Mouse (Mus musculus) heart, embryonic 13.5 days (tissue): ENCODE data around the gene Zfp831. TPM values are rescaled to one million over a fixed set of nuclear protein-coding genes. Genes with fewer than 3 reads are reported as not detected.
A peak's percentile ranks its signal among the peaks of the same experiment; 100 is the strongest.

Experiments used
- ATAC-seq: fragments of 200-750 bp; cut with Nextera tagmentation; 2 replicates; pipeline ENCODE4 v1.8.0; 2017; ENCODE audit warnings: moderate TSS enrichment; ENCODE audit not compliant: insufficient number of reproducible peaks, low FRiP score, low TSS enrichment; ENCODE audit errors: extremely low read depth
- H3K27ac ChIP-seq: fragments of 300-500 bp; sonication (generic); replicated peaks from 2 replicates; pipeline ENCODE4 v1.5.1; 2015; ENCODE audit warnings: moderate library complexity, mild to moderate bottlenecking, inconsistent platforms
- H3K27me3 ChIP-seq: fragments of 300-500 bp; sonication (generic); replicated peaks from 2 replicates; pipeline ENCODE4 v1.6.1; 2015; ENCODE audit warnings: mild to moderate bottlenecking, inconsistent platforms
- H3K36me3 ChIP-seq: fragments of 300-500 bp; sonication (generic); 2 replicates; pipeline ENCODE4 v1.6.1; 2015; ENCODE audit warnings: mild to moderate bottlenecking, inconsistent platforms
- H3K4me1 ChIP-seq: fragments of 300-500 bp; sonication (generic); 2 replicates; pipeline ENCODE4 v1.6.1; 2015; ENCODE audit warnings: inconsistent platforms
- H3K4me2 ChIP-seq: fragments of 300-500 bp; sonication (generic); 2 replicates; pipeline ENCODE4 v1.6.1; 2015; ENCODE audit warnings: inconsistent platforms, mild to moderate bottlenecking, moderate library complexity
- H3K4me3 ChIP-seq: fragments of 300-500 bp; sonication (generic); 2 replicates; pipeline ENCODE4 v1.5.1; 2015; ENCODE audit warnings: moderate library complexity, mild to moderate bottlenecking, inconsistent platforms
- H3K9ac ChIP-seq: fragments of 300-500 bp; sonication (generic); 2 replicates; pipeline ENCODE4 v1.6.1; 2015; ENCODE audit warnings: inconsistent platforms, mild to moderate bottlenecking, moderate library complexity
- H3K9me3 ChIP-seq: fragments of 300-500 bp; sonication (generic); 2 replicates; pipeline ENCODE4 v1.6.1; 2016; ENCODE audit warnings: inconsistent platforms
- WGBS: fragments of 180-500 bp; shearing (Covaris S2); methylation state at CpG from one replicate; pipeline ENCODE4 v1.1.7; 2015; ENCODE audit warnings: mixed read lengths; 5-methylcytosine and 5-hydroxymethylcytosine counted together
- polyA plus RNA-seq: library from polyadenylated mRNA; unstranded; fragments of >200 nt; fragmentation: Nextera tagmentation; extraction: Ambion mirVana; gene quantifications from 2 replicates; pipeline ENCODE4 v1.2.1, GENCODE M21; 2015

Gene Zfp831
- polyA plus RNA-seq = 0.01 TPM in 1 of 2 replicates, not detected in the other

DNA sequence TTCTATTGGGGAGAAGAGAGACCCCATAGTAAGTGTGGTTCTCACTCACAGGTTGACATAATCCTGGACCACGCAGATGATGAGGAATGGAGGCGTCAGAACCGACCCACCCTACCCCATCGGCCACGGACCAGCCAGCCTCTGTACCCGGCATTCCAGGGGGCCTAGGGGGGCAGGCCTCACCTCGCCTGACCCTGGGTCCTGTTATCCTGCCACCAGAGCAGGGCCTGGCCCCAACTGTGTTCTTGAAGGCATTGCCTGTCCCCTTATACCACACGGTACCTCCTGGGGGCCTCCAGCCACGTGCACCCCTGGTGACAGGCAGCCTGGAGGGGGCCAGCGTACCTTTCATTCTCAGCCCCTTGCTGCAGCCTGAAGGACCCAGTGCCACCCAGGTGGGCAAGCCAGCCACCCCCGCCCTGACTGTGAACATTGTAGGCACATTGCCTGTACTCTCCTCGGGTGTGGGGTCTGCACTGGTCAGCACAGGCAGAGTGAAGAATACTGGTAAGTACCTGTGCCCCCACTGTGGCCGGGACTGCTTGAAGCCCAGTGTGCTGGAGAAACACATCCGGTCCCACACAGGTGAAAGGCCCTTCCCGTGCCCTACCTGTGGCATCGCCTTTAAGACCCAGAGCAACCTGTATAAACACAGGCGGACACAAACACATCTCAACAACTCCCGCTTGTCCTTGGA, at the start of gene Zfp831:
Zfp831 (plus strand) TSS at position 87 of the 697 bp plus-strand sequence.
- 0 out of 2 replicates have a peak, but pooled peaks cover 6% of the 10 kb centered on the region for H3K27me3 ChIP-seq
- no peaks in the 10 kb centered on the region for H3K4me1 ChIP-seq
- no peak within 1 kb of the TSS for H3K4me3 ChIP-seq
- no peak within 1 kb of the TSS for H3K9ac ChIP-seq
- no peaks in the 10 kb centered on the region for H3K36me3 ChIP-seq
- H3K4me2 ChIP-seq = no peak within 1 kb of the TSS
- 71% methylated on average over 18 of the region's 18 CpGs for WGBS
- ATAC-seq = no peak
- no peak within 1 kb of the TSS for H3K27ac ChIP-seq
- peaks cover 2% of the 10 kb centered on the region; the same call in 1 of the 2 replicates for H3K9me3 ChIP-seq

DNA sequence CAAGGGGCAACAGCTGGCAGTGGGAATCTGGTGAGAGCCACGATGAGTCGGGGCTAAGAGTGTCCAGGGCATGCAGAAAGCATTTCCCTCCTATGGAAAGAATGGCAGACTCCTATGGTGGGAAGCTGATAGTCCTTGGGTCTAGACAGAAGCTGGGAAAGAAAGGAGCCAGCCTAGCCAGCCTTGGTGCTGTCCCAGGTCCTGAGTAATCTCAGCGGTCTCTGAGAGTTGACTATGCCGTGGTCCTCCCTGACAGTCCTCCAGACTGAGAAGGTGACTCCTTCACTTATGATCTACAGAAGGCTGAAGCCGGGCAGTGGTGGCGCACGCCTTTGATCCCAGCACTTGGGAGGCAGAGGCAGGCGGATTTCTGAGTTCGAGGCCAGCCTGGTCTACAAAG, 48.4 kb upstream of the Zfp831 start:
- Histone ChIP-seq H3K4me3 (no peak overlapping the region), H3K4me2 (no peak overlapping the region), H3K27me3 (no peaks in the 10 kb centered on the region), H3K9me3 (no peaks in the 10 kb centered on the region), H3K36me3 (no peaks in the 10 kb centered on the region), H3K4me1 (peaks cover 12% of the 10 kb centered on the region), H3K9ac (no peak overlapping the region), H3K27ac (no peak overlapping the region)
- WGBS = 64% methylated on average over 9 of the region's 9 CpGs
- no peak for ATAC-seq

DNA sequence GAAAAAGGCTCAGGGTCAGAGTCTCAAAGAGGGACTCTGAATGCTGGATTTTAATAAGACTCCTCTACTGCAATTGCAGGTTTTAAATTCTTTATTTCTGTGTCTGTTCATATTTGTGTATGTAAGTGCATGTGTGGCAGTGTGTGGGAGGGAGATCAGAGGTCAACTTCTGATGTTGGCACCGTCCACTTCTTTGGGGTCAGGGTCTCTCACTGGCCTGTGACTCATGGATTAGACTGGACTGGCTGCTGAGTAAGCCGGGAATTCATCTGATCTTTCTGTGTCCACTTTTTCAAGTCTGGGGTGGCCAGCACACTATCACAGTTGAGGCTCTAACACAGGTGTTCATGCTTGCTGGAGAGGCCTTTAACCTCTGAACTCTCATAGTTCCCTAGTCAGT, 47.7 kb upstream of the Zfp831 start:
- Histone ChIP-seq H3K36me3 (no peaks in the 10 kb centered on the region), H3K4me3 (no peak overlapping the region), H3K9me3 (no peaks in the 10 kb centered on the region), H3K4me1 (peaks cover 19% of the 10 kb centered on the region), H3K4me2 (no peak overlapping the region), H3K27ac (no peak overlapping the region), H3K9ac (no peak overlapping the region), H3K27me3 (no peaks in the 10 kb centered on the region)
- 69% methylated on average over 2 of the region's 2 CpGs for WGBS
- no peak for ATAC-seq

DNA sequence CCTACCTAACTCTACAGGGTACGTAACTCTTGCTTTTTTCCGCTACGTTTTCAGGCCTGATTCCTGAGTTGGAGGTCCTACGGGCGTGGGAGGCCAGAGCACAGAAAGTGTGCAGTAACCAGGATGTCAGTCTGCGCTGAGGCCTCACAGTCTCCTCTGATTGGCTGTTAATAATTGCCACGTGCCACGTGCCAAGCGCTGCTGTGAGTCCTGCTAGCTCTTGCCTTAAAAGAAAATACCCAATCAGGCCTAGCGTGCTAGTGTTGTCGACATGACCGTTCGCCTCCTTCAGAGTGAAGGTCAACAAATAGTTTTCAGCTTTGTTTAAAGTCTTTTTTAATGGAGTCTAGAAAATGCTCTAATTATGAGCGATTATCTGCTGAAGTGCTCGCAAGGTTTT, 46.9 kb upstream of the Zfp831 start:
- Histone ChIP-seq H3K4me1 (peaks cover 21% of the 10 kb centered on the region), H3K4me3 (no peak overlapping the region), H3K36me3 (no peaks in the 10 kb centered on the region), H3K27me3 (no peaks in the 10 kb centered on the region), H3K27ac (no peak overlapping the region), H3K9me3 (no peaks in the 10 kb centered on the region), H3K9ac (no peak overlapping the region), H3K4me2 (no peak overlapping the region)
- ATAC-seq = no peak
- WGBS = 82% methylated on average over 15 of the region's 15 CpGs

DNA sequence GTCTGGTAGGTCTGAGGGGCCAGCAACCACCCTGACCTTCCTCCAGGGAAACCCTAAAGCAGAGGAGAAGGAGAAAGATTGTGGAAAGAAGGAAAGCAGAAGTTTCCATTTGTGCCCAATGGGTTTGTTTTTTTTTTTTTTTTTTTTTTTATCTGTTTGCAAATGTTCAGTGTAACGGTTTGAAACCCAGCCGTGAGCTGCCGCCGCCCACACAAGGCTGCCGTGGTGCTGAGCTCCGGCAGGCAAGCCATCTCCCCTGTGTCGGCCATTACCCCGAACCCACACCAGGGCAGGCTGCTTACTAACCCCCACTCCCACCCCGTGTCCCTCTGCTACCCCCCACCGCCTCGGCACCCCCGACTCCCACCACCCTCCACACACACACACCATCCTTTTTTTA, 44.9 kb upstream of the Zfp831 start:
- 51% methylated on average over 12 of the region's 12 CpGs for WGBS
- H3K27me3 ChIP-seq = no peaks in the 10 kb centered on the region
- no peak overlapping the region for H3K4me3 ChIP-seq
- peaks cover 37% of the 10 kb centered on the region for H3K4me1 ChIP-seq
- H3K9me3 ChIP-seq = no peaks in the 10 kb centered on the region
- no peak overlapping the region for H3K4me2 ChIP-seq
- ATAC-seq = no peak
- no peaks in the 10 kb centered on the region for H3K36me3 ChIP-seq
- peak overlapping the region; percentile 39; the same call in 1 of the 2 replicates for H3K27ac ChIP-seq
- H3K9ac ChIP-seq = no peak overlapping the region

DNA sequence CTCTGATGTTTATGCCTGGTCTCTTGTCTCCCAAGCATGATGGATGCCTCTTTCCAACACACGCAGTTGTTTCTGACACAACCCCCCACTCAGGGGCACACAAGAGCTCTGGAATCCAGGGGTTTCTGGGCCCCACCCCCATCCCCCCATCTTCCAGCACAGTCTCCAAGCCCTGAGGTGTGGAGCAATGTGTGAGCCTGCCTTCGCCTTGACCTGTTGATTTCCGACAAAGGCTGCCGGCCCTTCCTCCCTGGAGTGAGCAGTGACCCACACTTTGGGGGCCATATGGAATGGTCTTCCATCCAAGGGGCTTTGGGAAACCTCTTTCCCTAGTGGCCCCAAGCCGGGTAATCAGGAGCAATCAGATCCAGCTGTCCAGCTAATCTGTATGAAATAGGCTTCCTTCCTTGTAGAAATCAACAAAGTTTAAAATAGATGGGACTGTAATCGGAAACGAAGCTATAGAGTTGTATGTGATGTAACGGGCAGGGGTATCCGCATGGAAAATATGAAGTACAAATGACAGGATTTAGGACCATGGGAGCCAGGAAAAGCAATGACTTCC, 44.2 kb upstream of the Zfp831 start:
- Histone ChIP-seq H3K4me2 (no peak overlapping the region), H3K9me3 (no peaks in the 10 kb centered on the region), H3K27me3 (no peaks in the 10 kb centered on the region), H3K4me1 (peaks cover 37% of the 10 kb centered on the region), H3K9ac (no peak overlapping the region), H3K36me3 (no peaks in the 10 kb centered on the region), H3K27ac (peak overlapping the region; percentile 39), H3K4me3 (no peak overlapping the region)
- 63% methylated on average over 9 of the region's 9 CpGs for WGBS
- ATAC-seq = no peak

DNA sequence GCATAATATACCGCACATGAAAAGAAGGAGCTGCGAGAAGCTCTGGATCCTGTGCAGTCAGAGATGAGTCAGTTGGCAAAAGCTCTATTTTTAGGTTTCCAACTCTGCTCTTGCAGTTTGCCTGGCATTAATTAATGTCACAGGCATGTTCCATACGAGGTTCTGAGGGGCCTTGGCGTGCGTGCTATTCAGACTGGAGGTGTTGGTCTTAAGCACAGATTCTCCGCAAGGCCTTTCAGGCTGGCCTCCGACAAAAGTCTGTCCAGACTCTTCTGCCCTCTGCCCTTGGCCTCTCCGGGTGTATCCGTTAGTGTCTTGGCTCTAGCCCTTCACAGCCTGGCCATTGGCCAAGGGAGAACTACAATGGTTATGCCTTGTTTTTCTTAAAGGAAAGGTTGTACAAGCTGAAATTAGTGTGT, 43.5 kb upstream of the Zfp831 start:
- Histone ChIP-seq H3K4me1 (peaks cover 37% of the 10 kb centered on the region), H3K27me3 (no peaks in the 10 kb centered on the region), H3K27ac (peak overlapping the region; percentile 66), H3K36me3 (no peaks in the 10 kb centered on the region), H3K4me2 (peak overlapping the region; percentile 3; the same call in 1 of the 2 replicates), H3K9ac (no peak overlapping the region), H3K4me3 (no peak overlapping the region), H3K9me3 (no peaks in the 10 kb centered on the region)
- ATAC-seq = no peak
- 54% methylated on average over 9 of the region's 9 CpGs for WGBS

DNA sequence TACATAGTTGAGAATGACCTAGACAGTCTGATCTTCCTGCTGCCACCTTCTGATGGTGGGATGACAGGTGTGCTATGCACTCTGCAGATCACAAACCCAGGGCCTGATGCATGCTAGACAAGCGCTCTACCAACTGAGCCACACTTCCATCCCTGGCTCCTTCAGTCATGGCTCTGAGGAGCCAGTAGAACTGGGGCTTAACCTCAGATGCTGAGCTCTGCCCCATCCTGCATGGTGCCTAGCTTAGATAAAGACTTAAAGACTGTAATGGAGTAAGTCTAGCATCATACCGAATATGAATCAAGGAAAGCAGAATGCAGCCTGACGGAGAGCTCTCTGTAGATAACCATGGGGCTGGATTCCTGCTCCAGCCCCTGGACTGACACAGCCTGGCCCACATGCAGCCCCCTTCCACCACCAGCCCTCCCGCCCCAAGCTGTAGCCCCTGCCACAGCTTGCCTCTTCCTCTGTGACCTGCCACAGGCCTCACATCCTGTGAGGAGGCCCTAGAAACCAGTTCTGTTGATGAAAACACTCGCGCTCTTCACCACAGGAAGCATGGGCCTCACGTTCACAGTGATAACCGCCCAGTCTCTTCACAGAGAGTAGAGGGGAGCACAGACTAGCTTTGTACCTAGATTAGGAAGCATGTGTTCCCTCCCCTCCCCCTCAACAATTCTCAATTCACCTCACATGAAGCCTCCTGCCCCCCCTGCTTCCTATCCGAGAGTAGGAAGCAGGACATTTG, 41.2 kb upstream of the Zfp831 start:
- Histone ChIP-seq H3K9ac (no peak overlapping the region), H3K27ac (peak overlapping the region; percentile 79), H3K4me2 (no peak overlapping the region), H3K36me3 (no peaks in the 10 kb centered on the region), H3K4me3 (no peak overlapping the region), H3K9me3 (no peaks in the 10 kb centered on the region), H3K27me3 (no peaks in the 10 kb centered on the region), H3K4me1 (peaks cover 37% of the 10 kb centered on the region)
- 35% methylated on average over 9 of the region's 9 CpGs for WGBS
- ATAC-seq = peak; percentile 71; the same call in 1 of the 2 replicates

DNA sequence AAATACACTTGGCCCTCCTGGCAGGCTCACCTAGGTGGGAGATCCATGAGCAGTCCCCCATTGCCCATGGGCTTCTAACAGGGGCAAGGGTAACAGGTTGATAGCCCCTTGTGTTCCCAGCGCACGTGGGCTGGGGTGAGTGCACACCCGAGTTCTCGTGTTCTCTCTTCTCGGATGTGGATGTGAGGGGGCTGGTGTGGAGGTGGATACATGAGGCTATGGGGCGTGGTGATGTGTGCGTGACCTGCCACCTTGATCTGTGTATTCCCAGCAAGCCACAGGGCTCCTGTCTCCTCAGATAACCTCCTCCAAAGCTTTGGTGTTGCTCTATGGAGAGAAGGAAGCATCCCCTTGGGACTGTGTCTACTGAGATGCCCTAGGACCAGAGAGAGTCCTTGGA, 40.0 kb upstream of the Zfp831 start:
- 86% methylated on average over 7 of the region's 7 CpGs for WGBS
- ATAC-seq = no peak
- H3K27me3 ChIP-seq = no peaks in the 10 kb centered on the region
- H3K9me3 ChIP-seq = no peaks in the 10 kb centered on the region
- H3K4me3 ChIP-seq = no peak overlapping the region
- no peak overlapping the region for H3K4me2 ChIP-seq
- H3K36me3 ChIP-seq = no peaks in the 10 kb centered on the region
- no peak overlapping the region for H3K9ac ChIP-seq
- H3K27ac ChIP-seq = peak overlapping the region; percentile 79
- H3K4me1 ChIP-seq = peaks cover 37% of the 10 kb centered on the region

DNA sequence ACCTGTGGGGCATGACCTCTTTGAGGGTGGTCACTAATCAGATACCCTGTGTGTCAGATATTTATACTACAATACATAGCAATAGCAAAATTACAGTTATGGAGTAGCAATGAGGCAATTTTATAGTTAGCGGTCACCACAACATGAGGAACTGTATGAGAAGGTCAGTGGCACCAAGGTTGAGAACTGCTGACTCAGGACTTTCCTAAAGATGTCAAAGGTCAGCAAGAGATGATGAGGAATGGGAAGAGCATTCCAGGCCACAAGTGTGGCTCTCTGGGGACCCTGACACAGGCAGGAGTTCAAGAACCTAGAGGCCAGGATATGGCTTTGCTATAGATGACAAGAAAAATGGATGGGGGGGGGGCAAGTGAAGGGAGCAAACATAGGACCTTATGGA, 38.3 kb upstream of the Zfp831 start:
- WGBS = 83% methylated on average over 1 of the region's 1 CpGs
- H3K4me3 ChIP-seq = no peak overlapping the region
- ATAC-seq = no peak
- H3K9ac ChIP-seq = no peak overlapping the region
- H3K36me3 ChIP-seq = no peaks in the 10 kb centered on the region
- no peaks in the 10 kb centered on the region for H3K9me3 ChIP-seq
- no peak overlapping the region for H3K27ac ChIP-seq
- no peaks in the 10 kb centered on the region for H3K27me3 ChIP-seq
- H3K4me2 ChIP-seq = no peak overlapping the region
- H3K4me1 ChIP-seq = peaks cover 24% of the 10 kb centered on the region

DNA sequence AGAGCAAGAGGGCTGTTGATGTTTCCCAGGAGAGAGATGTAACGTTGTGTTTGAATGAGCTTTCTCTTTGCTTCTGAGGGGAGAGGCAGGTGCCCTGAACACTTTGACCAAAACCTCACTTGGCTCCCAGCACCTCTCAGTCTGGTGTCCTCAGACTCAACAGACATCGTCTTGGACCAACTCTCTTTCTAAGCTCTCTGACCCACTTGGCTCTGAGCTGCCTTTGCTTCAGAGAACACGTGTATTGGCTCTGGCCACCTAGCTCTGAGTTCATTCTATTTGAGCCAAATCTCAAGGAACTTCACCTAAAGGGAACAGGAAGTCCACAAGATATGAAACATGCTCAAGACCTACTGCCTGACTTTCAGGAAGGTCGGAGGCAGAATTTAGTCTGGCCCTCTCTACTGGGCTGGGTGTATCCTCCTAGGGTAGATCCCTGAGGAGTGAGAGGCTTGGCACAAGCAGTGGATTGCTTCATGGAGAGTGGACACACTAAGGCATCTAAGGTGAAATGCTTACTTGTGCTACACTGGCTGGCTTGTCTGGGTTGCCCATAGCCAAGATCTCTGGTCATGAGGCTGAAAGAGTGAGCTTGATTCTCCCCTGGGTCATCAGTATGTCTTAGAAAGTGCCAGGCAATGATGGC, 37.8 kb upstream of the Zfp831 start:
- H3K4me3 ChIP-seq = no peak overlapping the region
- peaks cover 19% of the 10 kb centered on the region for H3K4me1 ChIP-seq
- H3K9ac ChIP-seq = no peak overlapping the region
- no peaks in the 10 kb centered on the region for H3K36me3 ChIP-seq
- ATAC-seq = no peak
- no peaks in the 10 kb centered on the region for H3K9me3 ChIP-seq
- 68% methylated on average over 4 of the region's 4 CpGs for WGBS
- H3K27ac ChIP-seq = no peak overlapping the region
- H3K27me3 ChIP-seq = no peaks in the 10 kb centered on the region
- no peak overlapping the region for H3K4me2 ChIP-seq
